Mouse (Mus musculus): Measurements from ENCODE around the gene Iqcc.

- no peak for TF ChIP-seq CTCF (IDR thresholded peaks at IDR 0.05; ENCODE audit: control insufficient read depth, insufficient read depth, insufficient read length)
- no peak for TF ChIP-seq MYOD1 (IDR thresholded peaks at IDR 0.05; ENCODE audit: control insufficient read depth, insufficient read length, low read depth)
Measured at GRCm38 (mm10) chr4:129631867-129632266, 13.0 kb upstream of the Iqcc start.
